In genomic region chr15:11380087-11380530, GRCm38 (mm10) we compare ENCODE assay signal across 8 mouse cellular contexts. TPM values are rescaled to one million over a fixed set of nuclear protein-coding genes. Genes with fewer than 3 reads are reported as not detected.
DNase-seq lines count a peak whose midpoint lies in the region; ATAC-seq lines count a peak whose summit lies in the region.
"Had no signal": no experiment of that assay in that cellular context is flagged by ENCODE, and none has a peak within 500 bp of the region (broad histone marks: within the 10 kb centered on the region; RNA-seq: fewer than 3 reads in every experiment).

No protein-coding gene starts in this region.

- no peaks in the 10 kb centered on the region for H3K27me3 ChIP-seq in limb, embryonic 11.5 days (ENCODE audit: control insufficient read depth, insufficient read depth, low read length)
- no peaks in the 10 kb centered on the region for H3K27me3 ChIP-seq in limb, embryonic 10.5 days (ENCODE audit: low read depth, poor library complexity, severe bottlenecking)
- no peaks in the 10 kb centered on the region for H3K27me3 ChIP-seq in intestine, embryonic 14.5 days (replicated peaks; ENCODE audit: control insufficient read depth, insufficient read depth, low read length)
- H3K27me3 ChIP-seq in neural tube, embryonic 12.5 days (replicated peaks) = no peaks in the 10 kb centered on the region

- no peak overlapping the region for H3K4me3 ChIP-seq in limb, embryonic 11.5 days (ENCODE audit: low read depth, low read length)
- no peak overlapping the region for H3K4me3 ChIP-seq in limb, embryonic 10.5 days
- H3K4me3 ChIP-seq in intestine, embryonic 14.5 days (ENCODE audit: low read depth, low read length) = no peak overlapping the region
- H3K4me3 ChIP-seq in neural tube, embryonic 12.5 days = no peak overlapping the region

- H3K36me3 ChIP-seq in limb, embryonic 11.5 days (ENCODE audit: control insufficient read depth, insufficient read depth, low read length) = peaks cover 10% of the 10 kb centered on the region; the same call in 1 of the 2 replicates
- H3K36me3 ChIP-seq in limb, embryonic 10.5 days = peaks cover 27% of the 10 kb centered on the region
- H3K36me3 ChIP-seq in intestine, embryonic 14.5 days (ENCODE audit: control insufficient read depth, insufficient read depth, low read length) = peaks cover 25% of the 10 kb centered on the region
- H3K36me3 ChIP-seq in neural tube, embryonic 12.5 days = peaks cover 25% of the 10 kb centered on the region

- H3K4me1 ChIP-seq in limb, embryonic 11.5 days (ENCODE audit: control insufficient read depth, insufficient read depth, low read length) = no peaks in the 10 kb centered on the region
- H3K4me1 ChIP-seq in limb, embryonic 10.5 days = peaks cover 3% of the 10 kb centered on the region; the same call in 1 of the 2 replicates
- H3K4me1 ChIP-seq in intestine, embryonic 14.5 days (replicated peaks; ENCODE audit: control insufficient read depth, insufficient read depth, low read length) = no peaks in the 10 kb centered on the region
- no peaks in the 10 kb centered on the region for H3K4me1 ChIP-seq in neural tube, embryonic 12.5 days

- 50% methylated on average over 8 of the region's 8 CpGs for WGBS in limb, embryonic 11.5 days
- 53% methylated on average over 8 of the region's 8 CpGs for WGBS in limb, embryonic 10.5 days
- 39% methylated on average over 8 of the region's 8 CpGs for WGBS in intestine, embryonic 14.5 days
- 47% methylated on average over 8 of the region's 8 CpGs for WGBS in neural tube, embryonic 12.5 days

- ATAC-seq in limb, embryonic 11.5 days (ENCODE audit: insufficient number of reproducible peaks, low FRiP score, low TSS enrichment, low read depth) = no peak
- peak; percentile 51; the same call in 1 of the 2 replicates for ATAC-seq in intestine, embryonic 14.5 days (replicated peaks; ENCODE audit: low FRiP score, low TSS enrichment, low read depth)
- peak; percentile 39 for ATAC-seq in neural tube, embryonic 12.5 days (ENCODE audit: low FRiP score, low read depth)

- DNase-seq in limb, embryonic 11.5 days (ENCODE audit: low spot score) = peak; percentile 27
- DNase-seq in limb, embryonic 10.5 days (ENCODE audit: low spot score) = no peak
- DNase-seq in Muller cell, postnatal 12 days (ENCODE audit: inconsistent ontology term) = peak; percentile 86
- peak; percentile 74 for DNase-seq in embryo, embryonic 10.5 days (ENCODE audit: low spot score)
- DNase-seq in intestine, embryonic 14.5 days (ENCODE audit: low spot score) = peak; percentile 58
- no peak for DNase-seq in spleen, adult 12 weeks (ENCODE audit: low spot score)

- no peaks in the 10 kb centered on the region for H3K9me3 ChIP-seq in limb, embryonic 11.5 days (ENCODE audit: control insufficient read depth, low read length)
- no peaks in the 10 kb centered on the region for H3K9me3 ChIP-seq in limb, embryonic 10.5 days (replicated peaks)
- H3K9me3 ChIP-seq in intestine, embryonic 14.5 days (ENCODE audit: control insufficient read depth, low read length) = no peaks in the 10 kb centered on the region
- no peaks in the 10 kb centered on the region for H3K9me3 ChIP-seq in neural tube, embryonic 12.5 days

- H3K27ac ChIP-seq in limb, embryonic 11.5 days (replicated peaks; ENCODE audit: low read depth, low read length) = no peak overlapping the region
- no peak overlapping the region for H3K27ac ChIP-seq in limb, embryonic 10.5 days
- H3K27ac ChIP-seq in intestine, embryonic 14.5 days (ENCODE audit: low read depth) = no peak overlapping the region
- no peak overlapping the region for H3K27ac ChIP-seq in neural tube, embryonic 12.5 days
- H3K27ac ChIP-seq: macrophage had no signal

- H3K4me2 ChIP-seq in limb, embryonic 11.5 days (ENCODE audit: low read depth, severe bottlenecking) = no peak overlapping the region
- H3K4me2 ChIP-seq in intestine, embryonic 14.5 days (ENCODE audit: low read length) = no peak overlapping the region
- H3K4me2 ChIP-seq in neural tube, embryonic 12.5 days (replicated peaks) = no peak overlapping the region

- H3K9ac ChIP-seq in limb, embryonic 11.5 days (ENCODE audit: low read length) = no peak overlapping the region
- no peak overlapping the region for H3K9ac ChIP-seq in intestine, embryonic 14.5 days (ENCODE audit: low read length)
- H3K9ac ChIP-seq in neural tube, embryonic 12.5 days = no peak overlapping the region

RNA-seq across cellular contexts. Expression of gene Tars, which starts 19.4 kb away (rescaled TPM):
- polyA plus RNA-seq in limb, embryonic 11.5 days (2014; fragmentation: Nextera tagmentation; extraction: Ambion mirVana) = 84.8 and 89.8 TPM in 2 replicates
- 78.7 and 79.1 TPM in 2 replicates for polyA plus RNA-seq in limb, embryonic 10.5 days (2016; fragmentation: Nextera tagmentation; extraction: Ambion mirVana)
- polyA plus RNA-seq in intestine, embryonic 14.5 days (2014; fragmentation: Nextera tagmentation; extraction: Ambion mirVana) = 67.5 and 74.3 TPM in 2 replicates
- polyA plus RNA-seq in neural tube, embryonic 12.5 days (2016; fragmentation: Nextera tagmentation; extraction: Ambion mirVana) = 66.2 and 81.3 TPM in 2 replicates

Comparison
In these comparisons a context has a peak if more than half of its experiments do, and no peak if none do; other contexts are left out.
1. DNase-seq: peak in limb, embryonic 11.5 days (single experiment), Muller cell, postnatal 12 days (single experiment), embryo, embryonic 10.5 days (single experiment) and intestine, embryonic 14.5 days (single experiment); none in limb, embryonic 10.5 days (single experiment) and spleen, adult 12 weeks (single experiment).